ENCODE assay signal across 7 mouse cellular contexts in genomic region chr4:55348759-55349451, GRCm38 (mm10). TPM values are rescaled to one million over a fixed set of nuclear protein-coding genes. Genes with fewer than 3 reads are reported as not detected.
DNase-seq lines count a peak whose midpoint lies in the region; ATAC-seq and TF ChIP-seq lines count a peak whose summit lies in the region.

No protein-coding gene starts in this region.

- peak overlapping the region; percentile 79 for H3K27ac ChIP-seq in lung, embryonic 16.5 days (ENCODE audit: low read length)
- H3K27ac ChIP-seq in forebrain, embryonic 10.5 days = peak overlapping the region; percentile 97
- H3K27ac ChIP-seq in kidney, postnatal 0 days = peak overlapping the region; percentile 78
- H3K27ac ChIP-seq in olfactory bulb, adult 2 months (ENCODE audit: insufficient read depth, low read depth, low read length) = peak overlapping the region; percentile 87

- TF ChIP-seq CTCF in kidney, postnatal 0 days (IDR thresholded peaks at IDR 0.05; ENCODE audit: low read depth) = no peak
- no peak for TF ChIP-seq CTCF in olfactory bulb, adult 2 months (IDR thresholded peaks at IDR 0.05; ENCODE audit: insufficient read depth, low read depth, low read length)

- no peak for DNase-seq in lung, postnatal 14 days
- no peak for DNase-seq in forebrain, embryonic 10.5 days (ENCODE audit: extremely low spot score, low spot score)
- no peak for DNase-seq in kidney, postnatal 0 days (ENCODE audit: low spot score)
- DNase-seq in layer of hippocampus, postnatal 36 days = no peak
- DNase-seq in right cerebral cortex, postnatal 14 days = no peak

- peaks cover 15% of the 10 kb centered on the region for H3K4me1 ChIP-seq in lung, embryonic 16.5 days (replicated peaks; ENCODE audit: control insufficient read depth, insufficient read depth, low read length)
- H3K4me1 ChIP-seq in forebrain, embryonic 10.5 days = peaks cover 37% of the 10 kb centered on the region
- peaks cover 2% of the 10 kb centered on the region for H3K4me1 ChIP-seq in kidney, postnatal 0 days (replicated peaks; ENCODE audit: insufficient read depth, low read length)
- peaks cover 2% of the 10 kb centered on the region; the same call in 1 of the 2 replicates for H3K4me1 ChIP-seq in olfactory bulb, adult 2 months (ENCODE audit: control insufficient read depth, insufficient read depth, low read length)

- 3% methylated on average over 11 of the region's 12 CpGs for WGBS in lung, embryonic 16.5 days
- WGBS in forebrain, embryonic 10.5 days = 11% methylated on average over 11 of the region's 12 CpGs
- WGBS in kidney, postnatal 0 days = 7% methylated on average over 11 of the region's 12 CpGs
- 8% methylated on average over 11 of the region's 12 CpGs for WGBS in olfactory bulb, adult 2 months

- H3K27me3 ChIP-seq in lung, embryonic 16.5 days (ENCODE audit: control insufficient read depth, insufficient read depth, low read depth, low read length) = no peaks in the 10 kb centered on the region; the same call in 1 of the 2 replicates
- no peaks in the 10 kb centered on the region for H3K27me3 ChIP-seq in forebrain, embryonic 10.5 days (ENCODE audit: poor library complexity, severe bottlenecking)
- H3K27me3 ChIP-seq in kidney, postnatal 0 days (ENCODE audit: insufficient read depth, low read length) = no peaks in the 10 kb centered on the region

- H3K36me3 ChIP-seq in lung, embryonic 16.5 days (ENCODE audit: control insufficient read depth, insufficient read depth, low read length) = no peaks in the 10 kb centered on the region
- peaks cover 3% of the 10 kb centered on the region for H3K36me3 ChIP-seq in forebrain, embryonic 10.5 days (replicated peaks)
- H3K36me3 ChIP-seq in kidney, postnatal 0 days (ENCODE audit: insufficient read depth, low read length) = no peaks in the 10 kb centered on the region

- TF ChIP-seq POLR2A in olfactory bulb, adult 2 months (IDR thresholded peaks at IDR 0.05; ENCODE audit: insufficient read depth, low read depth, low read length) = no peak

- ATAC-seq in lung, embryonic 16.5 days (ENCODE audit: low read depth) = no peak
- no peak for ATAC-seq in kidney, postnatal 0 days (replicated peaks; ENCODE audit: low FRiP score, low read depth)

- H3K9ac ChIP-seq in lung, embryonic 16.5 days (ENCODE audit: low read length) = peak overlapping the region; percentile 69
- H3K9ac ChIP-seq in kidney, postnatal 0 days (ENCODE audit: low read depth, low read length) = peak overlapping the region; percentile 54

- peak overlapping the region; percentile 86 for H3K4me2 ChIP-seq in lung, embryonic 16.5 days (ENCODE audit: low read depth, low read length)
- peak overlapping the region; percentile 67 for H3K4me2 ChIP-seq in kidney, postnatal 0 days (ENCODE audit: low read length)

- H3K4me3 ChIP-seq in lung, embryonic 16.5 days (ENCODE audit: low read length) = peak overlapping the region; percentile 99
- peak overlapping the region; percentile 93 for H3K4me3 ChIP-seq in forebrain, embryonic 10.5 days
- peak overlapping the region; percentile 41 for H3K4me3 ChIP-seq in kidney, postnatal 0 days (replicated peaks; ENCODE audit: low read depth, low read length)
- H3K4me3 ChIP-seq in olfactory bulb, adult 2 months (ENCODE audit: insufficient read depth, low read depth, low read length) = peak overlapping the region; percentile 72

- no peaks in the 10 kb centered on the region for H3K9me3 ChIP-seq in lung, embryonic 16.5 days (ENCODE audit: control insufficient read depth, low read length)
- H3K9me3 ChIP-seq in forebrain, embryonic 10.5 days = no peaks in the 10 kb centered on the region
- H3K9me3 ChIP-seq in kidney, postnatal 0 days (replicated peaks; ENCODE audit: low read length) = no peaks in the 10 kb centered on the region

RNA-seq across cellular contexts. Expression of gene Rad23b, which starts 0.9 kb away (rescaled TPM):
- polyA plus RNA-seq in lung, embryonic 16.5 days (2015; fragmentation: Nextera tagmentation; extraction: Ambion mirVana) = 57.8 and 68.7 TPM in 2 replicates
- 87.5 and 94.6 TPM in 2 replicates for polyA plus RNA-seq in forebrain, embryonic 10.5 days (2016; fragmentation: Nextera tagmentation; extraction: Ambion mirVana)
- polyA plus RNA-seq in kidney, postnatal 0 days (2015; fragmentation: Nextera tagmentation; extraction: Ambion mirVana) = 72.5 and 79.7 TPM in 2 replicates
- polyA plus RNA-seq in olfactory bulb, adult 2 months (2012; ENCODE audit: insufficient read depth, insufficient read length, low replicate concordance, missing spikeins) = not detected in 2 replicates
- total RNA-seq in layer of hippocampus, postnatal 36 days (2021) = 100 to 1,000 TPM; 177 to 178 TPM

Comparison
In these comparisons a context has a peak if more than half of its experiments do, and no peak if none do; other contexts are left out.
1. H3K4me3 ChIP-seq: peak in every context shown above with its lines; median percentile 99 in lung, embryonic 16.5 days; 93 in forebrain, embryonic 10.5 days; 72 in olfactory bulb, adult 2 months; 41 in kidney, postnatal 0 days.